Mouse (Mus musculus): ENCODE measurements around the gene Fam187a.

Gene Fam187a

GRCm38 (mm10) chr11:102895779-102896178, 10.8 kb downstream of the Fam187a start:
- DNase-seq (ENCODE audit: low spot score) = no peak

- no peak for DNase-seq (ENCODE audit: low spot score)
Measured at GRCm38 (mm10) chr11:102896641-102897040, 11.7 kb downstream of the Fam187a start.

- no peak for DNase-seq (ENCODE audit: low spot score)
Measured at GRCm38 (mm10) chr11:102898408-102898807, 13.4 kb downstream of the Fam187a start.

- DNase-seq (ENCODE audit: low spot score) = peak; percentile 92
Measured at GRCm38 (mm10) chr11:102900763-102901162, 15.8 kb downstream of the Fam187a start, which contains the start of gene Gfap. Gene Gfap (minus strand): TSS chr11:102900912.

GRCm38 (mm10) chr11:102901199-102901598, 16.2 kb downstream of the Fam187a start:
- DNase-seq (ENCODE audit: low spot score) = no peak

GRCm38 (mm10) chr11:102902107-102902506, 17.1 kb downstream of the Fam187a start:
- DNase-seq (ENCODE audit: low spot score) = no peak

GRCm38 (mm10) chr11:102903654-102904053, 18.7 kb downstream of the Fam187a start:
- DNase-seq (ENCODE audit: low spot score) = no peak

GRCm38 (mm10) chr11:102911376-102911775, 26.4 kb downstream of the Fam187a start:
- no peak for DNase-seq (ENCODE audit: low spot score)

GRCm38 (mm10) chr11:102915380-102915779, 30.4 kb downstream of the Fam187a start:
- no peak for DNase-seq (ENCODE audit: low spot score)

- DNase-seq (ENCODE audit: low spot score) = no peak
Measured at GRCm38 (mm10) chr11:102918077-102918476, 33.1 kb downstream of the Fam187a start.

- no peak for DNase-seq (ENCODE audit: low spot score)
Measured at GRCm38 (mm10) chr11:102921491-102921890, 36.5 kb downstream of the Fam187a start.

GRCm38 (mm10) chr11:102924557-102925350, 39.8 kb downstream of the Fam187a start, which contains the start of gene Kif18b:
Gene Kif18b (minus strand): TSS chr11:102925124.
- peak; percentile 95 for DNase-seq (ENCODE audit: low spot score)

GRCm38 (mm10) chr11:102925351-102925717, 40.4 kb downstream of the Fam187a start:
- peak; percentile 67 for DNase-seq (ENCODE audit: low spot score)

- DNase-seq (ENCODE audit: low spot score) = no peak
Measured at GRCm38 (mm10) chr11:102930672-102931071, 45.7 kb downstream of the Fam187a start.

- no peak for DNase-seq (ENCODE audit: low spot score)
Measured at GRCm38 (mm10) chr11:102936272-102936671, 51.3 kb downstream of the Fam187a start.

Data from testis, postnatal 10 days (tissue).